Mouse (Mus musculus): ENCODE measurements around the gene Psme4.

Psme4 gene

GRCm38 (mm10) chr11:30792680-30793079 lies 21.2 kb downstream of the Psme4 start:
- no peak for DNase-seq

GRCm38 (mm10) chr11:30793753-30794152 lies 22.2 kb downstream of the Psme4 start:
- DNase-seq = no peak

GRCm38 (mm10) chr11:30797236-30797635 lies 25.7 kb downstream of the Psme4 start:
- DNase-seq = no peak

GRCm38 (mm10) chr11:30799496-30799895 lies 28.0 kb downstream of the Psme4 start:
- no peak for DNase-seq

GRCm38 (mm10) chr11:30800091-30800490 lies 28.6 kb downstream of the Psme4 start:
- no peak for DNase-seq

GRCm38 (mm10) chr11:30802421-30802820 lies 30.9 kb downstream of the Psme4 start:
- no peak for DNase-seq

GRCm38 (mm10) chr11:30821116-30821515 lies 49.6 kb downstream of the Psme4 start:
- no peak for DNase-seq

GRCm38 (mm10) chr11:30838793-30839192 lies 67.3 kb downstream of the Psme4 start:
- no peak for DNase-seq

- no peak for DNase-seq
Observed at GRCm38 (mm10) chr11:30844355-30844754, 72.8 kb downstream of the Psme4 start.

GRCm38 (mm10) chr11:30872425-30872824 lies 100.9 kb downstream of the Psme4 start:
- DNase-seq = no peak

- DNase-seq = peak; percentile 83
Observed at GRCm38 (mm10) chr11:30885171-30885871, 113.8 kb downstream of the Psme4 start, which contains the start of the genes Gpr75 and Asb3. Gene Gpr75, plus strand, starts transcription at chr11:30885358. Gene Asb3, plus strand, starts transcription at chr11:30885416.

GRCm38 (mm10) chr11:30888153-30888552 lies 116.6 kb downstream of the Psme4 start:
- no peak for DNase-seq

GRCm38 (mm10) chr11:30896201-30896600 lies 124.7 kb downstream of the Psme4 start:
- no peak for DNase-seq

GRCm38 (mm10) chr11:30899312-30899711 lies 127.8 kb downstream of the Psme4 start:
- no peak for DNase-seq

GRCm38 (mm10) chr11:30912311-30912710 lies 140.8 kb downstream of the Psme4 start:
- DNase-seq = no peak

- DNase-seq = no peak
Observed at GRCm38 (mm10) chr11:30920641-30921040, 149.1 kb downstream of the Psme4 start.

- DNase-seq = no peak
Observed at GRCm38 (mm10) chr11:30923283-30923682, 151.8 kb downstream of the Psme4 start.

- no peak for DNase-seq
Observed at GRCm38 (mm10) chr11:30928079-30928478, 156.6 kb downstream of the Psme4 start.

- no peak for DNase-seq
Observed at GRCm38 (mm10) chr11:30928498-30928897, 157.0 kb downstream of the Psme4 start.

Data from cerebellum, adult 8-10 months (tissue).